Mouse (Mus musculus) heart, postnatal 10 days (tissue): ENCODE measurements around the gene Ncapd3. TPM values are rescaled to one million over a fixed set of nuclear protein-coding genes. Genes with fewer than 3 reads are reported as not detected.
A peak's percentile ranks its signal among the peaks of the same experiment; 100 is the strongest.

Source experiments
- DNase-seq, 2 experiments: peaks; one replicate each; pipeline ENCODE4 v3.0.0; 2021
- intact Hi-C: fragments of 180-260 bp; cut with DNase I; formaldehyde crosslinking; loops from one replicate; pipeline ENCODE4 v1.15.1; 2025
- total RNA-seq, 2 experiments: library from RNA; stranded (reverse); gene quantifications; 2 replicates each; pipeline ENCODE4 v1.2.3; 2021

Gene Ncapd3
- total RNA-seq: 10 to 100 TPM; 17.6 to 18.6 TPM

DNA sequence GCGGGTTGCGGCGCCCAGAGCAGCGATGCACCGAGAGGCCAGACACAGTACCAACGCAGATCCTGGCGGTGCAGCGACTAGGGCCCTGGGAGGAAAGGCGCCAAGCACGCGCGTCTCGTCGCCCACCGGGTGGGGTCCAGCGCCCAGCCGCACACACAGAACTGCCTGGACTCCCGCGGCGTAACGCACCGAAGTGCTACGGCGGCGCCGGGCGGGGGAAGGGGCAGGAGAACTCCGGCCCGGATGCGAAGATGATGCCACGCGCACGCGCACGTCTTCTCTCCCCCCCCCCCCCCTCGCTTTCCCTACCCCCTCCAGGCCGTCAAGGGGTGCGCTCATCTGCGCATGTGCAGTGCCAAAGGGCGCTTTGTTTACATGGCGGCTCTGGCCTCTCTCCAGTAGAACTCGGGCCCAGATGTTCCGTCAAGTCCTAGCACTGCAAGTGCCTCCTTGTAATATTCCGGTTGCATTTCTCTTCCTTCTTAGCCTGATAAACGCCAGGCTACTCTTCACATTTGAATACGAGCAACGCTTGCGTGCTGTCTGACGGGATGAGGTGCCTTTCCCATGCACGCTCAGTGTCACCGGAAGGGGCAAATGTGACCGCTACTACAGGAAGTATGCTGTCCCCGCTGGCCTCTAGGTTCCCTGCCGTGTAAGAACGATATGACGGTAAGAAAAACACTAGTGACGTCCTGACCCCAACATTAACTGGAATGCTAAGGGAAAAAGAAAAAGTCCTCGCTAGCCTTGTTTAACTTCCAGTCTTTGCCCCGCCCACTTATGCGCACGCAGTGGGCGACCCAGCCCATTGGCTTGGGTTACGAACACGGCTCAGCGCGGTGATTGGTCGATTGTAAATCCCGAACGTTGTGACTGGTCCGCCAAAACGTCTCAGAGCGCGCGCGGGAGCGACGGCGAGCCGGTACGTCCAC, at the start of gene Ncapd3, which contains the start of gene Vps26b:
Gene Ncapd3, plus strand, starts transcription at position 348 of the 935 bp plus-strand sequence.
Gene Vps26b, minus strand, starts transcription at position 238 of the 935 bp plus-strand sequence.
- DNase-seq: peak; percentile 97 to 98
- intact Hi-C loops: no loop called here

DNA sequence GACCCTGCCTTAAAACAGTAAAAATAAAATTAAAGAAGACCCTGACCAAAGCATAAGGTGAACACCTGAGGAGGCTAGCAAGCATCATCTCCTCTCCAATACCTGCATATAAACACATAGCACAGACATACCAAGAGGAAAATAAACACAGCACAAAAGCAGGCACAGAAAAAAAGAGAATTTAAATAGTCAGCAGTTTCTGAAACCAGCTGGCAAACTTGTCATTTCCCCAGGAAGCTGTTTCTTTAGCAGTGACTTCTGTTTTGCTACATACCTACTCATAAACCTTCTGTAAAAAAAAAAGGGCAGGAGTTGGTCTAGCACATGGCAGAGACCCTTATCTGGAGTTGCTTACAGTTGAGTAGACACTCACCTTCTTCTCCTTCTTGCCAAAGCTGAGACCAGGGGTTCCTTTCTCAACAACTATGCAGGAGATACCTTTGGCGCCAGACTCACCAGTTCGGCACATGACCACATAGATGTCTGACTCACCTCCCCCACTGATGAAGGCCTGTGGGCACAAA, 44.8 kb upstream of the Ncapd3 start:
- DNase-seq: no peak
- intact Hi-C loops: no loop called here

DNA sequence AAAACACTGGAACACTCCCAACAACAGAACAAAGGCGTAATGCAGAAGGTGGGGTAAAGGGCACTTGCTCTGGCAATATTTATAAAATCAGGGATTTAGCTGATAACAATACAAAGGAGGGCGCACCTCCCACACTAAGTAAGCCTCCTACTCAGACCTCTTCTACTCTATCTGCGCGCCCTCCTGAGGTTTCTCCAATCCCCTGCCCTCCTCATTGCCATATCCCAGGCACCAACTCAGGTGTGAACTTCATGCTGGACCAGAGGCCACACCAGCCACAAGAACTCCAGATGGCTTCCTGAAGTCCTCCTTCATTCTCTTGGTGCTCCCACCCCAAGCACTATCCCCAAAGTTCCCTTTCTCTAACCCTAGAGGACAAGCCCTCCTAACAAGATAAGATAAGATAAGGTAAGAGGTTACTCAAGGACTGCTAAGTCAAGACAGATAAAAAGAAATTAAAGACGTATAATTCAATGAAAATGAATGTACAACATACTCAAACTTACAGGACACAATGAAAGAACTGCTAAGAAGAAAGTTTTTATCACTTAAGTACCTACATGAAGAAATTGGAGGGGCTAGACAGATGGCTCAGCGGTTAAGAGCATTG, 44.2 kb upstream of the Ncapd3 start:
- intact Hi-C loops: no loop called here
- DNase-seq: no peak

DNA sequence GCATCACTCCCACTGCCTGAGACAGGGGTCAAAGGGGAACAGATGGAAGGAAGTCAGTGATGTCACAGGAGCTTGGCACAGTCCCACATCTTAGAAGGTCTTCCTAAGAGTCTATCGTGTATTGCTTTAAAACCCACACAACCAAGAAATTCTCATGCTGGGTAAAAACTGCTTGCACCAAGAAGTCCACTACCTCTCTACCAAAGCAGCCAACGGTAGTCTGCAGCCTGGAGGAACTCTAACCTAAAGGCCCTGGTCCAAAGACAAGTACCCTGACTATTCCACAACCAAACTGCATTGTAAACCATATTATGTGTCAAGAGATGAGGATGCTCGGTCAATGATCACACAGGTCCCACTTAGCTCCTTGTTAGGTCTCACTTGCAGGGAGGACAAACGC, 39.8 kb upstream of the Ncapd3 start:
- intact Hi-C loops: no loop called here
- no peak for DNase-seq

GRCm38 (mm10) chr9:26993118-26993517, 36.9 kb upstream of the Ncapd3 start:
- intact Hi-C loops: no loop called here
- DNase-seq: no peak

- intact Hi-C loops: no loop called here
- DNase-seq: no peak
Measured at GRCm38 (mm10) chr9:26993900-26994299, 36.1 kb upstream of the Ncapd3 start.

DNA sequence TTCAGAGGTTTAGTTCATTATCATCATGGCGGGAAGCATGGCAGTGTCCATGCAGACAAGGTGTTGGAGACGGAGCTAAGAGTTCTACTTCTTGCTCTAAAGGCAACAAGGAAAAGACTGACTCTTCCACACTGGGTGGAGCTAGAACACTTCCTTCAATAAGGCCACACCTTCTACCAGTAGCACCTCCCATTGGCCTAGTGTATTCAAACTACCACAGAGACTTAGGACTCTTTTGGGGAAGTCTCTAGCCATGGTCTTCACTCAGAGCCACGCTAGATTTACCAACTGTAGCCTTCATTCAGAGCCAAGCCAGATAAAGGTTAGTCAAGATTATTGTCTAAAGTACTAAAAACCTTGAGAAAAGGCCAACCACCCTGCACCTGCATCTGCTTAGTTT, 32.9 kb upstream of the Ncapd3 start:
- no peak for DNase-seq
- intact Hi-C loops: no loop called here

- DNase-seq: no peak
- intact Hi-C loops: no loop called here
Measured at GRCm38 (mm10) chr9:26997501-26997900, 32.5 kb upstream of the Ncapd3 start.

GRCm38 (mm10) chr9:26998669-26999460, 31.1 kb upstream of the Ncapd3 start:
- intact Hi-C loops: no loop called here
- no peak for DNase-seq

- intact Hi-C loops: no loop called here
Measured at GRCm38 (mm10) chr9:26999461-27000395, 30.2 kb upstream of the Ncapd3 start, which contains the start of the genes Acad8 and Thyn1. Acad8 (minus strand) TSS chr9:26999566. Thyn1 (plus strand) TSS chr9:26999710.

GRCm38 (mm10) chr9:27005231-27005630, 24.7 kb upstream of the Ncapd3 start:
- no peak for DNase-seq
- intact Hi-C loops: no loop called here

More at GRCm38 (mm10) chr9:26999461-27000395, 30.2 kb upstream of the Ncapd3 start, which contains the start of the genes Acad8 and Thyn1:
- DNase-seq: peak; percentile 97

GRCm38 (mm10) chr9:27005933-27006332, 24.0 kb upstream of the Ncapd3 start:
- intact Hi-C loops: no loop called here
- no peak for DNase-seq

- no peak for DNase-seq
Measured at GRCm38 (mm10) chr9:27006866-27007265, 23.1 kb upstream of the Ncapd3 start.

DNA sequence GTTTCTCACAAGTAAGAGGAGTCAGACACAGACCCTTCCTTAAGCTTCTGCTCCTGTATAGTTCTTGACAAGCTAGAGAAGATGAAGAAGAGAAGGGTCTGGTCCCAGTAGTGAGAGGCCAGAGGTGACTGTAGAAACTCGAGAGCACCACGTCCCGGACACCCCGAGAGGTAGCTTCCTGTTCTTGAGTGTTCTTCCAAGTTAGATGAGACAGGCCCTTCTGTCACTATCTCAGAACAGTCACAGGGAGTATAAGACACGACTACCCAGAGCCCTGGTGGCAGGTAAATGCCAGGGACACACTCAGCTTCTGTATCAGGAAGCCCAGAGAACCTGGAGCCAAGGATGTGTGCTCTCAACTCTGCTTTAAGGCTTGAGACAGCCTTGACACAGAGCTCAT, 20.7 kb upstream of the Ncapd3 start:
- DNase-seq: no peak
- intact Hi-C loops: no loop called here

More at GRCm38 (mm10) chr9:27006866-27007265, 23.1 kb upstream of the Ncapd3 start:
- intact Hi-C loops: no loop called here

DNA sequence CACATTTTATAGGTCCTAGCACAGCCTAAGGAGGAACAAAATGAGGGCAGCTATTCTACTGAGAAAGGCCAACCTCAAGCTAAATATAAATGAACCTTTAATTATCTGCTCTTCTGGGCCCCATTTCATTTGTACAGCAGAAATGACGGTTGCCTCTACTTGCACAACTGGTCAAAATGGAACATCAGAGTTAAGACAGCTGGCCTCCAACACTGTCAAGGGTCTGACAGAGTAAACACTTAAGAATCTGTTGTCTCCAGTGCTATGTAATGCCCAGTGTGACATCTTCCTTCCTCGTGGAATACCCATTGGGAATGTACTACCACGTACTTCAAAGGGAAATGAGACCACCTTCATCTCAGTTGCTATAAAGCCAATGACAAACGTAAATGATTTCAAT, 18.4 kb upstream of the Ncapd3 start:
- no peak for DNase-seq
- intact Hi-C loops: no loop called here

- intact Hi-C loops: no loop called here
- no peak for DNase-seq
Measured at GRCm38 (mm10) chr9:27018961-27019360, 11.0 kb upstream of the Ncapd3 start.

GRCm38 (mm10) chr9:27023681-27024080, 6.3 kb upstream of the Ncapd3 start:
- no peak for DNase-seq
- intact Hi-C loops: no loop called here

GRCm38 (mm10) chr9:27026708-27027107, 3.3 kb upstream of the Ncapd3 start:
- intact Hi-C loops: no loop called here
- no peak for DNase-seq

DNA sequence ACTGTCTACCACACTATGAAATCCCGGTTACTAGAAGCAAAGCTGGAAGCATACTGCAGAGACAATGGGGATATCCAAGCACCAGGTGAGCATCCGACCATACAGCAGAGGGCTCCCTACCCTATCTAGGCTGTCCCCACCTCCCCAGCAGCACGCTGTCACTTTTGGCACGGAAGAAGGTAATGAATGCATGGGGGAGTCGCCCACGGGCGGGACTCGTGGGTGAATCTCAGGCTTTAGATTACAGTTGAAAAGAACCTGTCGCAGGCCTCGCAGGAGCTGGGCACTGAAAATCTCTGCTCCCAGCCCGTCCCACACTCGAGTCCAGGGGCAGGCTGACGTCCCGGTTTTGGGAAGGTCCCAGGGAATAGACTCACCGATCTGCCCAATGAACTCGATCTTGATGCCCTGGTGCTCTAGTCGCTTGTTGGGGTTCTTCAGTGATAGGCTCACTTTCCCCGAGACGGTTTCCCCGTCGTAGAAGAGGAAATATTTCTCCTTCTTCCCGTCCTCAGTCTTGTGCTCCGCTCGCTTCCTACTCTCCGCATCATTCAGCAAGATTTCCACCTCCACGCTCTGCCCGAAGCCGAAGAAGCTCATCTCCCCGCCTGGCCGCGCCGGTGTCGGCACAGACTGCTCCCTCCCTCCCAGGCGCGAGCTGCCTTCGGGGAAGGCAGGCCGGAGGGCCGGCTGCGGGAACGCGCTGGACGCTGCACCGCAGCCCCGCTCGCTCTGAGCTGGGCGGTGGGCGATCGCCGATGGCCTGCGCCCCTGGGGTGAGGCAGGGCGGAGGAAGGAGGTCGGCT, 750 bp upstream of the Ncapd3 start:
- peak; percentile 41 to 52 for DNase-seq
- intact Hi-C loops: no loop called here
